Mouse (Mus musculus) bone marrow, adult 2 months (tissue): ENCODE results near the gene Eef1e1. TPM values are rescaled to one million over a fixed set of nuclear protein-coding genes. Genes with fewer than 3 reads are reported as not detected.
A peak's percentile ranks its signal among the peaks of the same experiment; 100 is the strongest.
"Not testable (repeated sequence)": the region's sequence is repeated elsewhere in the genome, so short reads cannot be mapped to it uniquely, and the experiment has no call there.

Experiments used
- H3K27ac ChIP-seq: fragments of 200-500 bp; 2 replicates; pipeline ENCODE4 v1.5.1; 2012; ENCODE audit warnings: low read depth, mild to moderate bottlenecking, control low read depth, inconsistent platforms, low read length; ENCODE audit not compliant: control insufficient read depth, poor library complexity, insufficient read depth
- H3K4me1 ChIP-seq: fragments of 200-500 bp; 2 replicates; pipeline ENCODE4 v1.6.1; 2011; ENCODE audit warnings: low read length; ENCODE audit not compliant: control insufficient read depth, insufficient read depth
- H3K4me3 ChIP-seq: fragments of 200-500 bp; replicated peaks from 2 replicates; pipeline ENCODE3; 2011; ENCODE audit warnings: mild to moderate bottlenecking, low read depth, low read length, control low read depth; ENCODE audit not compliant: control insufficient read depth
- CTCF ChIP-seq: fragments of 200-500 bp; IDR thresholded peaks from 2 replicates; pipeline ENCODE4 v1.5.1; 2011; ENCODE audit warnings: low read length, control low read depth; ENCODE audit not compliant: control insufficient read depth, insufficient read depth
- POLR2A ChIP-seq: fragments of 200-500 bp; IDR thresholded peaks from 2 replicates; pipeline ENCODE4 v1.6.1; 2011; ENCODE audit warnings: low read depth, mild to moderate bottlenecking, control low read depth, low read length, borderline replicate concordance; ENCODE audit not compliant: control insufficient read depth
- WGBS: fragments of 180-500 bp; shearing (Covaris S2); methylation state at CpG from one replicate; pipeline ENCODE4 v1.1.7; 2018; 5-methylcytosine and 5-hydroxymethylcytosine counted together
- polyA plus RNA-seq: library from polyadenylated mRNA; stranded (reverse); fragments of >200 nt; gene quantifications from 2 replicates; pipeline ENCODE4 v1.2.4, GENCODE M21; 2011; ENCODE audit warnings: low replicate concordance; ENCODE audit not compliant: missing spikeins, insufficient read depth, insufficient read length

The Eef1e1 gene
- 25.1 and 27.2 TPM in 2 replicates for polyA plus RNA-seq

GRCm38 (mm10) chr13:38658528-38659280, at the start of gene Eef1e1:
TSS of gene Eef1e1 (minus strand) at chr13:38659058.
- Histone ChIP-seq H3K27ac (peak within 1 kb of the TSS; percentile 21), H3K4me1 (peaks cover 3% of the 10 kb centered on the region), H3K4me3 (peak within 1 kb of the TSS; percentile 87)
- under 1% methylated on average over 59 of the region's 59 CpGs for WGBS
- peak; percentile 30; the same call in 1 of the 2 replicates for TF ChIP-seq CTCF
- TF ChIP-seq POLR2A, result peak; percentile 68; the same call in 1 of the 2 replicates

GRCm38 (mm10) chr13:38690845-38691244, 32.0 kb upstream of the Eef1e1 start:
- WGBS, result 71% methylated on average over 6 of the region's 6 CpGs
- no peaks in the 10 kb centered on the region for H3K4me1 ChIP-seq
- H3K27ac ChIP-seq, result no peak overlapping the region
- no peak for TF ChIP-seq POLR2A
- no peak for TF ChIP-seq CTCF
- no peak overlapping the region for H3K4me3 ChIP-seq

DNA sequence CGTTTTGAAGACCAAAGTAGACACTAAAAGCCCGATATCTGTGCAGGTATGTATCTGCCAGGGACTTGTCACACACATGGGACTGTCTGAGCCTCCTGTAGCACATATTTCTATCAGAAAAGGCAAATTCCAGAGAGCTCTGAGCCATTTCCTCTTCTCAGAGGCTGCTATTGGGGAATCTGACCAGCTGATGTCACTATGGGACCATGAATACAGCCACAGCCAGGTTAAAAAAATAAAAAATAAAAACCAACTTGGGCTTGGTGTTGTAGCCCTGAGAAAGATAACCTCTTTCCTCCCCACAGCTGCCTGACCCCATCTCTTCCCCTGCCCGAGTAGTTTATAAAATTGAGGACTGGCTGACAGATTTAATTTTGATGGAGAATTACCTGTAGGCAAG, 31.2 kb upstream of the Eef1e1 start:
- 31% methylated on average over 3 of the region's 3 CpGs for WGBS
- Histone ChIP-seq H3K4me3 (no peak overlapping the region), H3K27ac (no peak overlapping the region), H3K4me1 (no peaks in the 10 kb centered on the region)
- TF ChIP-seq CTCF, result no peak
- TF ChIP-seq POLR2A, result no peak

GRCm38 (mm10) chr13:38688761-38689160, 29.9 kb upstream of the Eef1e1 start:
- Histone ChIP-seq H3K4me1 (no peaks in the 10 kb centered on the region), H3K4me3 (no peak overlapping the region), H3K27ac (no peak overlapping the region)
- 82% methylated on average over 11 of the region's 11 CpGs for WGBS
- no peak for TF ChIP-seq CTCF
- TF ChIP-seq POLR2A, result no peak

- WGBS, result 86% methylated on average over 9 of the region's 9 CpGs
- no peak for TF ChIP-seq CTCF
- TF ChIP-seq POLR2A, result no peak
- no peak overlapping the region for H3K4me3 ChIP-seq
- H3K27ac ChIP-seq, result no peak overlapping the region
- no peaks in the 10 kb centered on the region for H3K4me1 ChIP-seq
Observed at GRCm38 (mm10) chr13:38672336-38672735, 13.5 kb upstream of the Eef1e1 start.

DNA sequence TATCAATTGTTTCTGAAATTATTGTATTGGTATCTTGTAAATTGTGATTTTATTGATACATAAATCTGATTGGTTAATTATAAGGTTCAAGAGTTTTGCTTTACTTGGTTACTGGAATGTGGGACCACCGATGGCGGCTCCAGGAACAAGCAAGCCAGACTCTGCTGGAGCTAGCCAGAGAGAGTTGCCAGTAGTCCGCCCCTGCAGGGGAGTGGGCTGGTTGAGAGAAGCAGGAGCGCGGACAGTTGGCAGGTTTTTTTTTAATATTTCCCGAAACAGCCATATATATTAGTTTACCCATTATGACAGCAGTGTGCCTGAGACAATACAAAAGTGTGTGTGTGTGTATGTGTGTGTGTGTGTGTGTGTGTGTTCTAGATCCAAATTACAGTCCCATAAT, 12.6 kb upstream of the Eef1e1 start:
- H3K27ac ChIP-seq, H3K4me3 ChIP-seq, H3K4me1 ChIP-seq: not testable (repeated sequence)
- 95% methylated on average over 6 of the region's 6 CpGs for WGBS

DNA sequence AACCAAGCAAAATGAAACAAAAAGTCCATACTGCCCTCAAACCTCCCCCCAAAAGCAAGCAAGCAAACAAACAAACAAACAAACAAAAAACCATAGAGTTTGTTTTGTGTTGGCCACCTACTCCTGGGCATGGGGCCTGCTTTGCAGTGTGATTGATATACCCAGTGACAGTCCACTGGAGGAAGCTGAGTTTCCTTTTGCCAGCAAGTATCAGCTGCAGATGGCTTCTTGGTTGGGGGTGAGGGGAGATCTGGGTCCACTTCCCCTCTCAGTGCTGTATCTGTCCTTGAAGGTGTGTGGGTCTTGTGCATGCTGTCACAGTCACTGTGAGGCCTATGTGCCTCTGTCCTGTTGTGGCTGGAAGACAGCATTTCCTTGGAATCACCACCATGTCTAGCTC, 11.2 kb upstream of the Eef1e1 start:
- Histone ChIP-seq H3K4me1 (peaks cover 2% of the 10 kb centered on the region), H3K27ac (no peak overlapping the region), H3K4me3 (no peak overlapping the region)
- TF ChIP-seq POLR2A (no peak), CTCF (no peak)

DNA sequence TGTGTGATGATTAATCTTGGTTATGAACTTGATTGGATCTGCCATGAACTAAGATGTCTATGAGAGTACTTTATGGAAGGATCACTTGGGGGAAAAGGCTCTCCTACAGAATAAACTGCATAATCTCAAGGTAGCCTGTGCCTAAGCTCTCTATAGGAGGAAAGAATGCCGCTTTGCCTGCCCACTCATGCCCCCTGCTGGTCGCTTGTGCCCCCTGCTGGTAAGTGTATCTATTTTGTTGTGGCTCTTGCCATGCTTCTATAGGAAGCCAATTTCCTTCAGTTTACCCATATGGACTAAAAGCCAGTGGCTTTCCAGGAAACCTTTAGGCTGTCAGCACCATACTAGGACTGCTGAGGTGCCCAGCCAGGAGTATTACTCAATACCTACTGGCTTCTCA, 9.7 kb upstream of the Eef1e1 start:
- peaks cover 2% of the 10 kb centered on the region for H3K4me1 ChIP-seq
- WGBS, result 41% methylated on average over 2 of the region's 2 CpGs
- TF ChIP-seq POLR2A, result no peak
- TF ChIP-seq CTCF, result peak; percentile 79
- H3K27ac ChIP-seq, result no peak overlapping the region
- H3K4me3 ChIP-seq, result no peak overlapping the region

GRCm38 (mm10) chr13:38664753-38665152, 5.9 kb upstream of the Eef1e1 start:
- peaks cover 2% of the 10 kb centered on the region for H3K4me1 ChIP-seq
- TF ChIP-seq POLR2A, result no peak
- TF ChIP-seq CTCF, result no peak
- WGBS, result 56% methylated on average over 1 of the region's 1 CpGs
- H3K4me3 ChIP-seq, result no peak overlapping the region
- no peak overlapping the region for H3K27ac ChIP-seq
